Mouse (Mus musculus) inflammation-experienced regulatory T-cells (primary cell): ENCODE measurements around the gene Olfr843. TPM values are rescaled to one million over a fixed set of nuclear protein-coding genes. Genes with fewer than 3 reads are reported as not detected.

Experiments
- polyA plus RNA-seq, 2 experiments: library from polyadenylated mRNA; unstranded; fragments of 100-300 nt; shearing (Covaris generic); gene quantifications; one replicate each; pipeline ENCODE4 v1.2.1; 2017

Gene Olfr843
- polyA plus RNA-seq, result under 1 TPM in 1 of 2 experiments, not detected in 1; 0.31 TPM

DNA sequence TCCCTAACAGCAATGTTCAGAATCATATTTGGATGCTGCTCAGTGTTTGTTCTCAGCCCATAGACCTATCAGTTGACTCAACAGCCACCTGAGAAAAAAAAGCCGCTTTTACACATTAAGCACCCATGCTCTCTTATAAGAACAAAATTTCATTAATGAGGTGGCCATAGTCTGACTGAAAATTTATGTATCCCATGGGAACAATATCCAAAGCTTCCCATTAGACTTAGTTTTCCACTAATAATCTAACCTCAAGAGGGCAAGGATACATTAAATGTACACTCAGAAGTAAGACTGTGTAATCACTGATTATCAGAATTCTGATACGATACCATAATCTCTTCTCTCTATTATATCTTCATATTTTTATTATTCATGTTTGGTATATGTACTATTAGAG, at the start of gene Olfr843:
Gene Olfr843 (minus strand): TSS at position 101 of the 400 bp plus-strand sequence.

Other genes with a start within 250 kb of the Olfr843 start
- gene Olfr835, start 219.3 kb downstream of the Olfr843 start, polyA plus RNA-seq, result not detected
- gene Olfr836, start 131.6 kb downstream of the Olfr843 start, polyA plus RNA-seq, result under 1 TPM; 0.12 to 0.29 TPM
- under 1 TPM; 0.25 to 0.54 TPM for gene Olfr837, start 115.7 kb downstream of the Olfr843 start, polyA plus RNA-seq
- under 1 TPM in 1 of 2 experiments, not detected in 1; 0.09 TPM for gene Olfr839-ps1, start 74.7 kb downstream of the Olfr843 start, polyA plus RNA-seq
- not detected for gene Olfr844, start 64.4 kb upstream of the Olfr843 start, polyA plus RNA-seq
- not detected for gene Olfr845, start 84.5 kb upstream of the Olfr843 start, polyA plus RNA-seq
- not detected for gene Olfr846, start 112.0 kb upstream of the Olfr843 start, polyA plus RNA-seq
- under 1 TPM in 1 of 2 experiments, not detected in 1; 0.16 TPM for gene Olfr847, start 126.7 kb upstream of the Olfr843 start, polyA plus RNA-seq
- not detected for gene Olfr849, start 188.3 kb upstream of the Olfr843 start, polyA plus RNA-seq
- not detected for gene Olfr850, start 226.3 kb upstream of the Olfr843 start, polyA plus RNA-seq
- not detected for gene Olfr851, start 241.3 kb upstream of the Olfr843 start, polyA plus RNA-seq